Mouse (Mus musculus) heart, adult 8-10 months (tissue): ENCODE data around the gene Supt6. TPM values are rescaled to one million over a fixed set of nuclear protein-coding genes. Genes with fewer than 3 reads are reported as not detected.
"Not testable (repeated sequence)": the region's sequence is repeated elsewhere in the genome, so short reads cannot be mapped to it uniquely, and the experiment has no call there.

Source experiments
- DNase-seq: peaks from one replicate; pipeline ENCODE4 v3.0.0; 2022; ENCODE audit warnings: low spot score
- total RNA-seq, 4 experiments: library from RNA; stranded (reverse); gene quantifications; 2 replicates each; pipeline ENCODE4 v1.2.4; 2022

The Supt6 gene
- 10 to 100 TPM; 32.6 to 33.8 (median 32.7) TPM for total RNA-seq

GRCm38 (mm10) chr11:78245627-78246317, at the start of gene Supt6, which contains the start of gene Sdf2:
Gene Supt6 (minus strand): TSS chr11:78245987.
Gene Sdf2 (plus strand): TSS chr11:78245746.
- DNase-seq: peak; percentile 92

GRCm38 (mm10) chr11:78294585-78294984, 48.8 kb upstream of the Supt6 start:
- DNase-seq: no peak

GRCm38 (mm10) chr11:78290654-78291053, 44.9 kb upstream of the Supt6 start, which contains the start of gene BC030499:
Gene BC030499 (plus strand): TSS chr11:78290841.
- DNase-seq: no peak

- DNase-seq: no peak
These were observed 43.5 kb upstream of the Supt6 start for GRCm38 (mm10) chr11:78289146-78289763.

DNA sequence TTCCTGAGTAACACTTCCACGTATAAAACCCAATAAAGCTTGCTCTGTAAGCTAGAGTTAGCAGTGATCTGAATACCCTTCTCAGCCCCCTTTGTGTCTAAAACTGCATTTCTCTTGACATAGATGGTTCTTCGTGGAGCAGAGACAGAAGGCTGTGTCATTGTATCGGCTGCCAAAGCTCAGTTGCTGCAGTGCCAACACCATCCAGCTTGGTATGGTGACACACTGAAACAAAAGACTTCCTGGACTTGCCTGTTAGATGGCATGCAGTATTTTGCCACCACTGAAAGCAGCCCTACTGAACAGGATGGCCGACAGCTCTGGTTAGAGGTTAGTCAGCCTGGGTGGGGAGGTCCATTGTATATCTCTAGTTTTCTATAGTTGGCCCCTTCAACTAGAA, 33.8 kb upstream of the Supt6 start:
- DNase-seq: no peak

- DNase-seq: no peak
These were observed 33.1 kb upstream of the Supt6 start for GRCm38 (mm10) chr11:78278853-78279252.

GRCm38 (mm10) chr11:78276169-78276568, 30.4 kb upstream of the Supt6 start:
- DNase-seq: not testable (repeated sequence)

DNA sequence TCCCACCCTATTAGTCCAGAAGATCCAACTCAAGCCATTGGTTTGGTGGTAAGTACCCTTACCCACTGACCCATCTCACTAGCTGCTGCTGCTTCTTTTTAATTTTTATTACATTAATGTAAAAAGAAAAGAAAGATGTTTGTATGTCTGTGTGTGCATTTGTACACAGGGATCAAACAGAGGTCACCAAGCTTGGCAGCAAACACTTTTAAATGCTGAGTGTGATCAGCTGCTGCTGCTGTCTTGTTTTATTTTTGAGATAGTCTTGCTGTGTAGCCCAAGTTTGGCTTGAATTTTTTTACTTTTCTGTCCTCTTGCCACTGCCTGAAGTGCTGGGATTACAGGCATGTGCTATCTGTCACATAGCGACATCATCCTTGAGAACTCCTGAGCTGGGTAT, 29.8 kb upstream of the Supt6 start:
- DNase-seq: no peak

- no peak for DNase-seq
These were observed 26.2 kb upstream of the Supt6 start for GRCm38 (mm10) chr11:78271986-78272385.

GRCm38 (mm10) chr11:78265571-78265970, 19.8 kb upstream of the Supt6 start:
- DNase-seq: no peak

GRCm38 (mm10) chr11:78262550-78262949, 16.8 kb upstream of the Supt6 start:
- DNase-seq: peak; percentile 38

- DNase-seq: peak; percentile 87
These were observed 15.9 kb upstream of the Supt6 start, which contains the start of gene 2610507B11Rik for GRCm38 (mm10) chr11:78261380-78262352. Gene 2610507B11Rik (plus strand): TSS chr11:78261752.

- no peak for DNase-seq
These were observed 14.9 kb upstream of the Supt6 start for GRCm38 (mm10) chr11:78260489-78261258.

DNA sequence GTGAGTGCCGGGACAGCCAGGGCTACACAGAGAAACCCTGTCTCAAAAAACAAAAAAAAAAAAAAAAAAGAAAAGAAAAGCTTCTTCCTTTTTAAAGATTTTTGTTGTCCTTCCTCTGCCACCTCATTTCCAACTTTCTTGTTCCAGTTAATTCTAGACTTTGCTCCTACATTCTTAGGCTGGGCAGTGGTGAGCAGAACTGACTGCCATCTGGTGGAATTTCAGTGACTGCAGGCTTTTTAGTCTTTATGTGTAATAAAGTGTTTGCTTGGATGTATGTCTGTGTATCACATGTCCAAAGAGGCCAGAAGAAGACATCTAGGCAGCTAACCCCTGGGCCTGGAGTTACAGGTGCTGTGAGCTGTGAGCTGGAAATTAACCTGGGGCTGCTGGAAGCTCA, 10.8 kb upstream of the Supt6 start:
- no peak for DNase-seq

DNA sequence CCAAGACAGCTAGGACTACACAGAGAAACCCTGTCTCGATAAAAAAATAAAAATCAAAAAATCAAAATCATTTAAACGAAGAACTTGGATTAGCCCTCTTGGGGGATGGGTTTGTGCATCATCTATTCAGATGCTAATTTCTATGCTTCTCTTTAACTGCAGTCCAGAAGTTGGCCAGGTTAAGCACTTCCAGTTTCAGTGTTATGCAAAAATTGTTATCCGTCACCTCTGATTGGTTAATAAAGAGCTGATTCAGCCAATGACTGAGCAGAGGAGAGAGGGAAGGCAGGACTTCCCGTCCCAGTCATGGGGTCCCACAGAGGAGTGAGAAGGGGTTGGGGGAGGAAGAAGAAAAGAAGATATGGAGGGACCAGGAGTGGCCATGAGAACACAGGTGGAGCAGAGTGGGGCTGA, 1.9 kb upstream of the Supt6 start:
- DNase-seq: no peak

DNA sequence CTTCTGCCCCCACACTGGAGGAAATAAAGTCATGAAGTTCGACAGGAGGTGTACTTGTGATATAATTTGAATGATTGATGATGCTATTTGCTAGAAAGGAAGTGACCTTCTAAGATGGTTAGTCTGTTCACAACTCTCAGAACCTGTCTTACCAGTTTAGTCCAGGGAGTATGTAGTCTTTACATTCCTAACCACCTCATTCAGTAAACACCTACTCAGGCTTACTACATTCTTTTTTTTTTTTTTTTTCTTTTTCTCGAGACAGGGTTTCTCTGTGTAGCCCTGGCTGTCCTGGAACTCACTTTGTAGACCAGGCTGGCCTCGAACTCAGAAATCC, 1.2 kb upstream of the Supt6 start:
- DNase-seq: no peak

DNA sequence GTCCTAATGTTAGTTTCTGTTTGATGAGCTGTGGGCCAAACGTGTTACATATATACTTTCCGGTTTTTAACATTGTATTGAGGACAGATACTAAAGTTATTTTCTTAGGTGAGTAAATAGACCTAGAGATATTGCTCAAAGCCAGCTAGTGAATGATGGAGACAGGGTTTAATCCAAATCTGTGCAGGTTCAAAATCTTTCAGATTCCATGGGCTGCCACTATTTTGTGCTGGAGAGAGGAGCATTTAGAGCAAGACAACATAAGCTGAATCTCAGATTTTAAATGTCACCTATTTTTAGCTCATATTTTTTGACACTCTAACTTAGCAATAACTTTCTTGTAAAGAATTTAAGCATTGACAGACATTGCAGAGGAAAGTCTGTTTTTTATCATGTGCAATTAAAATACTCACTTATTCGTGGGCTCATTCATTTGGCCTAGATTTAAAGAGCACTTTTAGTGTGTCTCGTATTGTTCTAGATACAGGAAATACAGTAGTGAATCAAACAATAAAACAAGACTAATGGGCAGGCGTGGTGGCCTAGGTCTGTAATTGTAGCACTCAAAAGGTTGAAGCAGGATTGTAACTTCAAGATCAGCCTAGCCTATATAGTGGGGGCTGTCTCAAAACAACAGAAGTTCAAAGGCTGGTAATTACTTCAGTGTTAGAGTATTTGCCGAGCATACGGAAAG, 678 bp upstream of the Supt6 start:
- DNase-seq: no peak

DNA sequence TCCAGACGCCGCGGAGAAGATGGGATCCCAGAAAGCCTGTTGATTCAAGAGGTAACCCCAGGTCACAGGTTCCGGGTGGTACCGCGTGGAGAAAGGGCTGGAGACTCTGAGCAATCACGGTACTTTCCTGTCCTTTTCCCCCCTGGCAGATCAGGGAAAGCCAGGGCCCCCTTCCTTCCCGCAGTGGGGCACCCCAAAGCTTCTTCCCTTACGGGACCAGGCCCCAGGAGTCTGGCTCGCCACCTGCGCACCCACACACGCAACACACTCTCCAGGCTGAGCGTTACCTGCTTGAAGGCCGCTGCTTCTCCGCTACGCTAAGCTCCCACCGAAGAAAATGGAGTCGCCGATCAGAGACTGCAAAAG, 543 bp downstream of the Supt6 start:
- no peak for DNase-seq

- DNase-seq: peak; percentile 24
These were observed 5.5 kb downstream of the Supt6 start for GRCm38 (mm10) chr11:78240193-78240857.

- DNase-seq: no peak
These were observed 14.3 kb downstream of the Supt6 start for GRCm38 (mm10) chr11:78231518-78231917.
